Mouse (Mus musculus) layer of hippocampus, postnatal 10 days (tissue): ENCODE measurements at regions not wholly inside any gene's neighbourhood (a gene's known extent, or its start where the extent isn't known, plus 50 kb on each side); places are given as distances from the start of the nearest gene placed in this dataset.
A peak's percentile ranks its signal among the peaks of the same experiment; 100 is the strongest.
"Not testable (repeated sequence)": the region's sequence is repeated elsewhere in the genome, so short reads cannot be mapped to it uniquely, and the experiment has no call there.

Source experiments
- DNase-seq, 2 experiments: peaks; one replicate each; pipeline ENCODE4 v3.0.0; 2021; ENCODE audit warnings: low spot score in 2 of 2

DNA sequence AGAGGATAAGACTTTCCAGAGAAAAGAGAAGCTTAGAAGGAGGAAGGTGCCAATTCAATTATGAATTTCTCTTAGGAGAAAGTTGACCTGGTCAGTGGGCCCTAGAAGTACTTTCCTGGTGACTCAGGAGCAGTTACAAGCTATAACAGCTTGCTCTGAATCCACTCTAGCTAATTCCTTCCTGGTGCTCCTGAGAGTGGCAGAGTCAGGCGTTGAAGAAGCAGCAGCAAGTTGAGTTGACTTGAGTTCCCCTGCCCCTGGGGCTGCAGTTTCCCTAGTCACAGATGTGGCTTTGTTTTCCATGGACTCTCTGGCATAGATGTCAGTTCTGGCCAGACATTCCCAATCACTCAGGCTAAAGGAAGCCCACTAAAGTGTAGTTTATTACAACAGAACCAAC, 85.9 kb downstream of the Osr1 start:
- DNase-seq = no peak

DNA sequence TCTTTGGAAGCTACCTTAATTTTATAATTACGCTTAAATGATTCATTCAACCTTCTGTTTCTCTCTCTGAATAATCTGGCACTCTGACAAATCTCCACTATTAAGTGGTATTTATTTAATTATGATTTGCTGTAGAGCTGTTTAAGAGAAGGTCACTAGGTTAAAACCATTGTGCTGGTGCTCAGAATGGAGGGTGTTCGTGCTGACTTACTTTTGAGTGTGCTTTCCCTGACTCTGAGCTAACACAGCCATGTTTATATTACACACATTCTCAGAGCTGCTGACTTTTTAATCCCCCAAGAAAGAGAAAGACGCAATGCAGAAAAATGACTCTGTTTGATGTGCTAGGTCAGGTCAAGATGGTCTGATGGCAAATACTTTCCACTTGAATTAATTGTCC, 86.4 kb downstream of the Osr1 start:
- no peak for DNase-seq

DNA sequence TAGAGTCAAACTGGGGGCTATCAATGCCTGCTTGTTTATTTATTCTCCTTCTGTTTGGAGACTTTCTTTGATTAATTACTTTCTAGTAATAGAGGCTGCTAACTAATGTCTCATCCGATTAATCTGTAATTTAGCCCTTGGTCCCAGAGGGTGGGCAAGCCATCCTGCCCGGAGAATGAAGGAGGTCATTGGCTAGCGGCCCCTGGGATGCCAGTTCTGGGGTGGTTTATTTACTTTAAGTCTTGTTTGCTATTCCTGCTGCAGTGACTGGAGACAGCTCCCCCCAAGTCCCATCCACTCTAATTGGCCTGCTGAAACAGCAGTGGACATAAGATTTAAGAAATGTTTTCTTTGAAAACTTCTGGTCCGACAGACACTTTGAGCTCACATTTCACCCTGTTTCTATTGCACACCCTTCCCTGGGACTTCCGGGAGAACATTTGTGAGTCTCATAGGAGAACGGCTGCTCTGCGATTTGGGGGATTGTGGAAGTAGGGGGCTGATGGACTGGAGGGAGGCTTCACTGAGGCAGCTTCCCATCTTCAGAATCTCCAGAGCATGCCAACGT, 87.4 kb downstream of the Osr1 start:
- DNase-seq = no peak

DNA sequence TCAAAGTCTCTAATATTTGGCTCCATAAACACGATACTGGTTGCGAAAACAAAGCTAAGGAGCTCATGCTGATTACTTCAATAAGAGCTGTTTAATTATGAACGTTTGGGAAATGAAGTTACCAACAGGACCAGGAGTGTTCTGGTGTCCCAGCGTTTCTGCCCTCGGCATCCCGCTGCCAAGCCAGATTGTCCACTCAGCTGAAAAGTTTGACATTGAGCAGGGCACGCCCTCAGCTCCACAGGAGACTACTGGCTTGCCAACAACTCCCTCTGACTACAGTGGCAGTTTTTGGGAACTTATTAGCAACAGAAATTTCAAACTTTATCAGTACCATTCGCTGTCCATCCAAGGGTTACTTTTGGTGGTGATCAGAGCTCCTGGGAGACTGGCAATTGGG, 87.9 kb downstream of the Osr1 start:
- no peak for DNase-seq

DNA sequence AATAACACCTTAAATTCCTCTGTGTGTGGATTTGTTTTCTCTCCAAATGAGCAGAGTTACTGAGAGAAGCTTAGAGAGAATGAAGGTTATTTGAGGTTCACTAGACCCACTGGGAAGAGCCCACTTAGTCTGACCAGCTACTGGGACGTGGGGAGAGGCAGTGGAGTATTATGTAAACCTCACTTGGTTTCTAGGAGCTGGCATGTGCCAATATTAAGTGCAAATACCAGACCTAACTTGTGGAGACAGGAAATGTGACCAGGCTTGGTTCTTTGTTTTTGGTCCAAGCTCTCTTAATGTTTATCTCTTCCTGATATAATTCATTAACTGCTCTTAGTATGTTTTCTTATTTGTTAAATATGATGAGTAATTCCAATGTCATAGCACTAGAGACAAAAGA, 90.4 kb downstream of the Osr1 start:
- no peak for DNase-seq

DNA sequence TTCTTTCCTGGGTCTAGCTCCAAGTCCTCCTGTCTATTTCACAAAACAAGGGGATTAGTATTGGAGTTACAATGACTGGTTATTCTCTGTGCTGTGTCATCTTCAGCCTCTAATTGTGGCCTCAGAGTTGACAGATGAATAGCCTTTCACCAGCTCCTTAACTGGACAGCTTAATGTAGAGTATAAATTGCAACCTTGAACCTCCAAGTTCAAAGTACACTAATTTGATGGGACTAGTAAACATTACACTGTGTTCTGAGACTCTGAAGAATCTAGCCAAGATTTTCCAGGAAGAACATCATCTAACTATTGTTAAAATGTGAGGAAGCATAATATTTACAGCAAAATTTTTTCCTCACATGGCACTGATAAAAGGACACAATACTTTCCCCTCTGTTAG, 118.9 kb downstream of the Osr1 start:
- no peak for DNase-seq

DNA sequence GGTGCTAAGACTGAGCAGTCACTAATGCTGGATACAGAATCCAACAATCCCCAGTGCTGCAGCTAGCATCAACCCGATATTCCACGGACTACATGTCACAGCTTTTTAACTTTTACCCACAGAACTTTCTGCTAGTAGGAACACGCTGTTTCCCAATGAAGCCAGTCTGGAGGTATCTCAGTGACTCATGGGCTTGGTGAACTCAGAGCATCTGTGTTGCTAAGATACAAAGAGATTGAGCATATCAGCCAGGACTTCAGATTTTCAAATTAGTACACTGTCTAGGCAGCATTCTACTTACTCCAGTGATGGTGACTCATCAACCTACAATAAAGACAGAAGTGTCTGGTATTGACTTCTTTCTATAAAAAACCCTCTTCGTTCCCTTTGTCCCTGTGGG, 119.6 kb downstream of the Osr1 start:
- DNase-seq = peak in 1 of 2 experiments; percentile 15

DNA sequence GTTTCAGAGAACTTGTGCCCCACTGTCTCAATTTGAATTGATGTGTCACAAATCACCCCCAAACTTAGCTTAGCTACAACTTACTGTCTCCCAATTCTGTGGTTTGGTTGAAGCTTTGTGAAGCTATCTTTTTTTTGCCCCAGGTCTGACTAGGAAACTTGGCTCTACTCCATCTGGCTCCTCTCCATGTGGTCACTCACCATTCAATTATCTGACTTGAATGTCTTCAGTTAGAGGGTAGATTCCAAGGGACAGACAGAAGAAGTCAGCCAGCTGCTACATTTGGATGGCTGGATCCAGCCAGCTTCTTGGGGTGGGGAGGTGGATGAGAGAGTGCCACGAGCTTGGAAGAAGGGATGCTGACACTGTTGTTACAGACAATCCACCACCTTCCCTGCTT, 163.0 kb downstream of the Osr1 start:
- DNase-seq = no peak

DNA sequence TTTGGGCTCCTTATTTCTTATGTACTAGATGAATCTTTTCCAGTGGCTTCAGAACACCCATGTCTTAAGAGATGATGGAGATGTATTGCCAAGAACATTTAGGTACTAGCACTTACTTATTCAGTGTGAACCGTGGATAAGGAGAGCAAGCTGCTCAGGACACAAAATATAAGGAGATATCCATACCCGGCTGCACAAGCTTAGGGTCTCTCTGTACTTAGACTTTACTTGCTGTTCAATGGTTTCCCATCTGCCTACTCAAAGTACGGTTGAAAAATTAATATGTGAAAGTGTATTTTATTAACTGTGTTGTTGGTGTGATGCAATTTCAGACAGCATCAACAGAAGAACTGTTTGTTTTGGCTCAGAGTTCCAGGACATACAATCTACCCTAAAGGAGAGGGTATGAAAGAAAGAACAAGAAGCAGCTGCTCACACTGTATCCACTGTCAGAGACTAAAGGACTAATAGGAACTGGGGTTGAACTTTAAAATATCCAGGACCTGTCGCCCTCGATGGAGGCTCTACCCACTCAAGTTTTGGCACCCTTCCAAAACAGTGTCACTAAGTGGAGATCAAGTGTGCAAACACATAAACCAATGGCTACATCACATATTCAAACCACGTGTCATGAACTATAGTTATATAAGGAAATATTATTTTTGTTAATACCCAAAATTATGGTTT, 174.9 kb downstream of the Osr1 start:
- DNase-seq = no peak

DNA sequence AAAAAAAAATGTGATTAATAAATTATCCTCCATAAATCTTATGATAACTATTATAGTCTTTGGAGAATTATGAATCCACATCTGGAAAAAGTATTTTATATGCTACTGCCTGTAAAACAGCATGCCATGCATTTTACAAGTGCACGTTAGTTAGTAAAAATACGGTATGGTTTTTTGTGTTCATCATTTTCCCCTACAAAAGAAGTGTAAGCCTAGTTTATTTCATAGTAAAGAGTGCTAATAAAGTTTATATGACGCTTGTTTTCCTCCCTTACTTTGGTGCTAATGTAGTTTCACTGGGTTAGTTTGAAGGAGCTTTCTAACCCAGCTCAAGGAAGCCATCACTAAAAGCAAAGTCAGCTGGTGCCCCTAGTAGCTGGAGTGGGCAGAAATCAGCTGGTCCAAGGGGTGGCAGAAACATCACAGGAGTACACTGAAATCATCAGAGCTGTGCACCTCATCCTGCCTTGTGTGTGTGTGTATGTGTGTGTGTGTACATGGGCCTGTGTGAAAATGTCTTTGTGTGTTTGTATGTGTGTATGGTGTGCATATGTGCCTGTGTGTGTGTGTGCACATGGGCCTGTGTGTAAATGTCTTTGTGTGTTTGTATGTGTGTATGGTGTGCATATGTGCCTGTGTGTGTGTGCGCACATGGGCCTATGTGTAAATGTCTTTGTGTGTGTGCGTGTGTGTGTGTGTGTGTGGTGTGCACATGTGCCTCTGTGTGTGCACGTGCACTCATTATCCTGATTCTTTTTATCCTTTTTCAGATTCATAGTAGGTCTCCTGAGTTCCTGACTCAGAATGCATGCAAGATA, 181.6 kb downstream of the Osr1 start:
- DNase-seq = no peak

DNA sequence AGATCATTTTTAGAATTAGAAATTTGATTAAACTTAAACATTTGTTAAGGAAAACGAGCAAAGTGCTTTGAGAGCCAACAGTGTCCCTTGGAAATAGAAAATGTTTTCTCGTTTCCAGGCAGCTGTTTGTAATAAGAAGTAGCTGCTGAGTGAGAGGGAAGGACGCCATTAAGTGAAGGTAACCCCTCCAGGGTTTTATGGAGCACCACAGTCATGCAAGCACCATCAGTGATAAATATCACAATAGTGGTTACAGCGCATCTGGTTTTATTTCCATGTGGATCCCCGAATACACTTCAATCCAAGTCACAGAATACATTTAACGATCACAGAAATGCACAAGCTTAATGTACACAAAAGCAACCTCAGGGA, 182.1 kb downstream of the Osr1 start:
- no peak for DNase-seq

DNA sequence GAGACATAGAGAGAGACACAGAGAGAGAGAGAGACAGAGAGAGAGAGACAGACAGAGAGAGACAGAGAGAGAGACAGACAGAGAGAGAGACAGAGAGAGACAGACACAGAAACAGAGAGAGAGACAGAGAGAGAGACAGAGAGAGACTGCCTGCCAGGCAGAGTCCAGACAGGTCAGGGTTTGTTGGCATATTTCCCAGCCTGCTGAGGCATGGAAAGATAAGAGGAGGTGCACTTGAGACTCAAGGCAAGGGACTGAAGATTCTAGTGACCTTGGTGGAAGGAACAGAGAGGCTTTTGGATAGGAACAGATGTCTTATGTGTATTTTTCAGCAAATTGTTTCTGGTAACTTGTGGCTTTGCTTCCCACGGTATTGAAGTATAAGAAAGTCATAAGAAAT, 186.5 kb downstream of the Osr1 start:
- no peak for DNase-seq

DNA sequence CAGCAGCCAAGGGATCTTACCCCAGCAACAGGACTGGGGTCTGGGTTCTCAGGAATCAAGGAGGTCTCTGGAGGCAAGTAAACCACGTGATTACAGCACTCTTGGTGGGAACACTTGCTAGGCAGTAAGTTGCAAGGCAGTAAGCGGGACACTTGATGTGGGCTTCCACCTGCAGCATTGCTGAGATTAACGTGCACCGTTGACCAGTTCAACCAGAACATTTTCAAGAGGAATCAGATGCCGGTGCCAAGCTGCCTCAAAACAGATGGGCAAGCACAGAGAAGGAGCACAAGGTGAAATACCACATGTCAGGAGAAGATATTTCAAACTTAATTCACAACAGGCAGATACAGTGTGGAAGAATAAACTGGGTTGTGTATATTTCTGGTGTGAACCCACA, 190.9 kb downstream of the Osr1 start:
- no peak for DNase-seq

DNA sequence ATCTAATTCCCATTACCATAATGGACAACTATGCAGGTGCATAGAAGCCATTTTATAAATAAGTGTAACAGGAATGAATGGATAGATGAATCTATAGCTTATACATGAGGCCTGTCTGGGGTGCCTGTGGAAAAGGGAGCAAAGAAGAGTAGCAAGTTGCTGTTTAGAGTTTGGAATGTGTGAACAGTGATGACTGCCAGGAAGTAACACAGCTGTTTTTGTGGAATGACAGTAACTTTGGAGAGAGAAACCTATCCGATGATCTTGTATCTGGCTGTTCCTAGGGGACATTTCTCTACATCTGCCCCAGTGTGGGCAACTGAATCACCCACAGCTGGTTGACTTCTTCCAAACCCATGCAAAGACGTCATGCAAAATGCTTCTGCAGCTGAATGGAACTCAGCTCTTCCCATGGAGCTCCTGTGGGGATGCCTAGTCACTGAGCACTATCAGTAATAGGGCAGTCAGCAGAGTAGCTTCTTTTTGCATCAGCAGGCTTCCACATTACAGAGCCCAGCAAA, 192.4 kb downstream of the Osr1 start:
- DNase-seq = not testable (repeated sequence)

DNA sequence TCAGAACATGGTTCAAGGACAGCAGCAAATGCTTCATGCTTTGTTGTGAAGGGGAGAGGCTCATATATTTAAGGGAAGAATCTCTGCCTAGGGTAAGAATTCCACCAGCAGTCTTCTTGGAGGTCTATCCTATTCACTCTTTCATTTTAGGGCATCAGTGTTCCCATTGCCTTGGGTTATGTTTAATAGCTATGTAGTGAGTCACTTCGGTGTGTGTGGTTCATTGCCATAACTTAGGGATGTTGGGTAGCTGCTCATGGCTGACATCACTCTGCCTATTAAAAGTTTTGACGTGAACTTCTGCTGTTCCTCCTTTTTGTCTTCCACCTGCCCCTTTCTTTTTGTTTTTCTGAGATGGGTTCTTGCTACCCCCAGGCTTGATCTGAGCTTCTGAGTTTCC, 192.9 kb downstream of the Osr1 start:
- no peak for DNase-seq

DNA sequence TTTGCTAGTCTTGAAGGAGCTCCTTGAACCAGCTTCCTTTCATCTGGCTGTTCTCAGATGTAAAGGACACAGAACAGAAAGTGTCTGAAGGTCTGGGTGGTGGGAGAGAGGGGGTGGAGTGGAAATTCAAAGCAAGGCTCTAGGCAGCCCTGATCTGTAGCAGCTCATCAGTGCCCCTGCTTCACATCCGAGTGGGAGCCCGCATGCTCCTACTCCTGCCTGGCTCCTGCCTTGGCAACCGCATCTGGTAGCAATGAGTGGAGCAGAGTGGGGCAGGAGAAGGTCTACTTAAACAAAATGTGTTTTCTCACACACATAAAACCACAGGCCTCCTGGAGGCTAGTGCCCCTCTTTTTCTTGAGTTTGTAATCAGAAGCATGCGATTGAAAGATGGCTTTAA, 201.0 kb downstream of the Osr1 start:
- DNase-seq = no peak

DNA sequence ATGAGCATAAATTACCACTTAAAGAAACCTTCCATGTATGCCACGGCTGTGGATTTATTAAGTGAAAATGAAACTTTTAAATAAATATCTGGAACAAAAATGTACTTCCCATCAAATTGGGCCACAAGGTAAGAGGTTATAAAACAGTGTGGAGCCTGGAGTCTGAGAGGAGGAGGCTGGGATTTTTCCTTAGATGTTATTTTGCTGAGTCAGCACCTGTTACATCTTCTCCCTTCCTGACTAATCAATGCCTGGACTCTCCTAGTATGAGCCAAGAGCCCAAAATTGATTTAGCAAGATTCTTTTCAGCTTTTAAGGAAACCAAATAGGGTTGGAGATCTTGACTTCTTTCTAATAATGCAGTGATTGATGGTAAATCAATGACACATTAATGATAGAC, 203.0 kb downstream of the Osr1 start:
- no peak for DNase-seq

DNA sequence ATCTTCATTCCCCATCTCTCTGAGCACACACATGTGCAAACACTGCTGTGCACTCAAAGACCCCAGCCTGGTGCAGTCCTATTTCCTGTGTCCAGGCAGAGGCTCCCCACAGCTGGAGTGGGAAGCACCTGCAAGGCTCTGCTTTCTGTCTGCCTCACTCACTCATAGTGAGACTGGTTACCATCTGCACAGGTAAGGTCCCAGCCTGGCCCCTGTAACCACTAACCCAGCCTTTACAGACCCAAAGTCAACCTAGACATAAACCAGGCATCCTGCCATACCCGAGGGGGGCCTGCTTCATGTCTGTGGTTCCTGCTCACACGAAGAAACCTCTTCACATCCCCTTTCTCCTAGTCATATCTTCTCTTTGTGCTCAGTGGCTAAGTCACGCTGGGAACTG, 232.4 kb downstream of the Osr1 start:
- no peak for DNase-seq

DNA sequence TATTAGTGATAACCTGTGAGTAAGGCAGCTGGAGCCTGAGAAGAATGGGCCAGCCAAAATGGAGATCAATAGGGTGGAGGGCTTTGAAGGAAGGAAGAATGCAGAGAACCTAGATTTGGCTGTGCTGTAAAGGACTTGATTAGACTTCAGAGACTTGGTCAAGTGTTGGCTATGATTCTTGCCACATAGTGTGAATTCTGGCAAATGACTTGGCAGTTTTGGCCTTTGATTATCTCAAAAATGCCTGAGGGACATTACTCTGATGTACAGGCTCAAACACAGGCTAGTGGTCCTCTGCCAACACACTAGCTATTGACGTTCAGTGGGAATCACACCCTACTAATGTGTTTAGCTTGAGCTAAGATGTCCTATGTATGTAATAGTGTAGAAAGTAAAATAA, 237.5 kb downstream of the Osr1 start:
- no peak for DNase-seq

DNA sequence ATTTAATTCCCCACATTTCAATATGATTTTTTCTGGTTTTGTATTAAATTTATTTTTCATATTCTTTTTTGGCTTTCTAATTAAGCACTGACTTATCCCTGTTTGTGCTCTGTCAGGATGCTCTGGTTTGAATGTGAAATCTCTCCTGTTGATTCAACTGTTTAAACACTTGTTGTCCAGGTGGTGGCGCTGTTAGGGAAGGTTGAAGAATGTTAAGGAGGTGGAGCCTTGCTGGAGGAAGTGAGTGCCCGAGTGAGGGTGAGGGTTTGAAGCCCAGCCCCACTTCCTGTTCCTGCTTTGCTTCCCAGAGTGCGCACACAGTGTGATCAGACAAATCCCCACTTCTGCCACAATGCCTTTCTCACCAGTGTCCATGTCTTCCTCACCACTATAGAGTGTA, 263.4 kb downstream of the Osr1 start:
- no peak for DNase-seq

DNA sequence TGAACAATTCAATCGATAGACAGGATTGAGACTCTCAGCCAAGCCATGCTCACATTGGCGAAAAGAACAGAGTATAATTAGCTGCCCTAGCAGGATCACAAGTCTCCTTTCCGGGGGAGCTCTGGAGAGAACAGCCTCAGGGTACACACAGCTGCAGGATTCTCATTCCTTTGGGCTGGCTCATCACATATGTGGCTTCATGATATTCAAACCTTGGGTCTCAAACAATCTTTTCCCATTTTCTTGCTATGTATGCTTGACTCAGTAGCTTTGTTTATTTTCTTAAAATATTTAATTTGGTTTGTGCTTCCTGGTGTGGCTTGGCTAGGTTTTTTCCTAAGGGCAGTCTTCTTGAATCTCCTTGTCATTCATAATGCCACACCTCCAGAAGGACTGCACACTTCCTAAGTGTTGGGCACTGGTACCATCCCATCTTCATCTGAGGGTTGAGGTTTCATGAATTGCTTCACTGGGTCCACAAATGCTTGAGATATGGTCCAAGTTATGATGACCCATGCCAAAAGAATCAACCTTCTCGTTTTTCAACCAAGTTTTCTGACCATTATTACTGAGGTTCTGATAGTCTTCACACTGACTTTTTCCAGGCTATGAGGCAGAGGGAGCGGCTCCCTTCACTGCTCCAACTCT, 269.4 kb downstream of the Osr1 start:
- DNase-seq = no peak

DNA sequence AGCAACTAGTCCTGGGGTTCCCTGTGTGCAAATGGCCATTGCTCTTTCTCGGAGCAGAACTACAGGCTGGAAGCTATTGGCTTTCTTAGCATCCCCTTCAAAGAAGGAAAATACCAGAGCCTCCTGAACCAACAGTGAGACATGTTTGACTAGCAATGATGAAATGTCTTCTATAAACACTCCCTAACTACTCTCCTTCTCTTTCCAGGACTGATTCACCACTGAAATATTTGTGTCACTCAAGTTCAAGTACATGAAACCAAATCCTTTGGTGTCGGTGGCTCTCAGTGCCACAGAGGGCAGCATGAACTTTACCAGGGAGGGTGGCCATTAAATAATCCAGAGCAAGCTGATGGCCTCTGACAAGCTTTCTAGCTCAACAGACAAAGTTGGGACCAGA, 270.0 kb downstream of the Osr1 start:
- no peak for DNase-seq
